Mouse (Mus musculus): ENCODE results near the gene Ptcd3.
"Not testable (repeated sequence)": the region's sequence is repeated elsewhere in the genome, so short reads cannot be mapped to it uniquely, and the experiment has no call there.

Ptcd3 gene

DNA sequence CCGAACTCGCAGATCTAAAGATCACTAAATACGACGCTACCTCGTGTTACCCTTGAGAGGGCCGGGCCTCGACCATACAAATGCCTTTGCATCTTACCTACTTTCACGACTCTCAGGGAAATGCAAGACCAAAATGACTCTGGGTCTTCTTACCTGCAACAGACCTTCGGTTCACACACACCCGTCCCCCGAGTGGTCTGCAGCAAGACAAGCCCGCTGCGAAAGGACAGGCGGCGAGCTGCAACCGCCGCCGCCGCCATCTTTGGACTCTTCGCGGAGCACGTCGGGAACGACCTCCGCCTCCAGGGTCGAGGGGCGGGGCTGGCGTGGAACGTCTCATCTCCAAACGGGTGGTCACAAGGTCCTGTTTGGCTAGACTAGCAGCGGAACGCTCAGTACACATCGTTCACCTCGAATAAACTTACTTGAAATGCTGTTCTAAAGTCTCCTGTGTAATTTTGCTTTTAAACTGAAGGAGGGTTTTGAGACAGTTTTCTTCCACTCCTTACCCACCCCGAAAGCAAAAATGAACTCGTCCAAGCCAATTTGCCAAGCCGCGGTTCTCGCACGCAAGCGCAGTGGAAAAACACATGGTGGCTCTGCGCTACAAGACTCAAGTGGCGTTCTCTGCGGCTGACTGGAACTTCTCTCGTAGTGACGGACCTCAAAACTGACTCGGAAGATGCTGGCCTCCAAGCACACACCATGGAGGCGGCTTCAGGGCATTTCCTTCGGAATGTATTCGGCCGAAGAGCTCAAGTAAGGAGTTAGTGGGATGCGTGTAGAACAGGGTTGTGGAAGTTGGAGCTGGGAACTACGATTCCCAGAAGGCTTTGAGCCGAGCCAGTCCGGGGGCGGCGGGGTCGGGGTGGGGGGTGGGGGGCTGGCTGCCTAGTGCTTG lies at the start of gene Ptcd3, which contains the start of gene Polr1a:
TSS of gene Ptcd3 (minus strand) at position 270 of the 901 bp plus-strand sequence.
TSS of gene Polr1a (plus strand) at position 573 of the 901 bp plus-strand sequence.
- peak; percentile 73 to 86 for DNase-seq (ENCODE audit: low read depth in 1 of 2, low spot score in 2 of 2)

DNA sequence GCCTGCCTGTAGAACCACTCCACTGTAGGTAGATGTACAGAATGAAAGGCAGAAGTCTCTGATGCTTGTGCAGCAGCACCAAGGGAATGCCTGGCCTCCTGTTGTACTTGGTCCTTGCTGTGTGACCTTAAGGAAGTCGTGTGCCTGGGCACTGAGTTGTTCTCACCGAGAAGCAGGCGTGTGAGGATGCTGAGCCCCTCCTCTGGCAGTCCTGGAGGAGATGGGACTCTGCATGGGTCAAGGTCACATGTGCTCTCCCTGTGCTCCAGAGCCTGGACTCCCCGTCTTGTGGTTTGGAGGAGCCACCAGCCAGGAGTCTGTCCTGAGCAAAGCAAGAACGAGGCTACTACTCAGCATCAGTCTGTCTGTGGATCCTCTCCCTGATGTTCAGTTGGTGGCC lies 42.6 kb upstream of the Ptcd3 start:
- DNase-seq (ENCODE audit: low read depth in 1 of 2, low spot score in 2 of 2), result no peak

DNA sequence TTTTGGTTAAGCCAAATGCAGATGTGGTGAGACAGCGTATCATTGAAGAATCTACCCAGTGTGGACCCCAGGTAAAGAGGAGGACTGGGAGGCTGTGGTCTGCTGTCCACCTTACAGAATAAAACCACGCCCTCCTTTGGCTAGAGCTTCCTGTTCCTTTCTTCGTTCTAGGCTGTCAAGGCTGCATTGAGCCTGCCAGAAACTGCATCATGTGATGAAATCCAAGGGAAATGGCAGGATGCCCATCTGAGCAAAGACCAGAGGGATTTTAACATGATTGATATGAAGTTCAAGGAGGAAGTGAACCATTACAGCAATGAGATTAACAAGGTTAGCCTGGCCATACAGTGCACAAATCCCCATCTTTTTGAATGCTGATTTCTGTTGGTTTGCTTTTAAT lies 42.0 kb upstream of the Ptcd3 start:
- DNase-seq (ENCODE audit: low read depth in 1 of 2, low spot score in 2 of 2), result peak in 1 of 2 experiments; percentile 22

DNA sequence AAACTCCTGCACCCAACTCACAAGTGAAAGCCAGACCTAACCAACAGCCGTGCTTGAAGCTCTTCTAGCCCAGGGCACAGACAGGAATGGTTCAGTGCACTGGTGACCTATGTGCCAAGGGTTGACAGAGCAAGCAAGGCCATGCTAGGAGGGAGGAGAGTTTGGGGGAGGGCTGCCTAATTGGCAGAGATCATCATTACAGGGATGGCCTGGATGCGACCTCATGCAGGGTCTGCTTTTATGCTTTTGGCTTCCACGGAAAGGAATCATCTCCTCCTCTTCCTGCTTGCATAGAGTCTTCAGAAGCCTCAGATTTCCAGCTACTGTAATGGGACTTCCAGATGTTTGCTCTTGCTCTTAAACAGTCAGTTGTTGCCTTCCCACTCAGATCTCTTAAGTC lies 41.2 kb upstream of the Ptcd3 start:
- DNase-seq (ENCODE audit: low read depth in 1 of 2, low spot score in 2 of 2), result no peak

DNA sequence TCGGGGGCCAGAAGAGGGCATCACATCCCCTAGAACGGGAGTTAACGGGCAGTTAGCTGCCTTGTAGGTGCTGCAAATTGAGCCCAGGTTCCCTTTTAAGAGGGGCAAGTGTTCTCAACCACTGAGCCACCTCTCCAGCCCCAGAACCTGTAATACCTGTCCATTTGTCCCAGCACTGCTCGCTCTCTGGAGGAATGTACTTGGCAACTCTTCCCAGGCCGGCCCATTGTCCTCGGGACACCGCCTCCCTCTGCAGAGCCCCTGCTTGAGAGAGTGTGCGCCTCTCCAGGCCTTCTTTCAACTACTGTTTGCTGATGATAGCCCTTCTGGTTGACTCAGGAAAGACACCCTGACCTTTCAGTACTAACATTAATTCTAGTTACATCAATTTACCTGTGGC lies 37.6 kb upstream of the Ptcd3 start:
- no peak for DNase-seq (ENCODE audit: low read depth in 1 of 2, low spot score in 2 of 2)

DNA sequence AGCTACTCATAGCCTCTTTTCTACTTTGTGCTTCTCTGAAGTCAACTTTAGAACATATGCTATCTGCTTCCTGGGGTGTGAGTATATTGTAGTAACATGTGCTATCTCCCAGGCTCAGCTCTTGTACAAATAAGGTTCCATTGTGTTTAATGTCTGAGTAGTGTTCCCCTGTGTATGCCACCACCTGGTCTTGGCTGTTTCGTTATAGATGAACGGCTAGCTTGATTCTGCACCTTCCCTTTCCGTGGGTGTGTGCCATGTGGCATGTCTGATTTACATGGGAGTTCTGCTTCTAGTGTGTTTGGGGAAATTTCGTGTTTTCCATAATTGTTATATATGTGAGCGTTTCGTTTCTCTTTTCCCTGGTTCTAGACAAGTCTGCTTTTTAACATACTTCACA lies 36.6 kb upstream of the Ptcd3 start:
- DNase-seq (ENCODE audit: low read depth in 1 of 2, low spot score in 2 of 2), result no peak

DNA sequence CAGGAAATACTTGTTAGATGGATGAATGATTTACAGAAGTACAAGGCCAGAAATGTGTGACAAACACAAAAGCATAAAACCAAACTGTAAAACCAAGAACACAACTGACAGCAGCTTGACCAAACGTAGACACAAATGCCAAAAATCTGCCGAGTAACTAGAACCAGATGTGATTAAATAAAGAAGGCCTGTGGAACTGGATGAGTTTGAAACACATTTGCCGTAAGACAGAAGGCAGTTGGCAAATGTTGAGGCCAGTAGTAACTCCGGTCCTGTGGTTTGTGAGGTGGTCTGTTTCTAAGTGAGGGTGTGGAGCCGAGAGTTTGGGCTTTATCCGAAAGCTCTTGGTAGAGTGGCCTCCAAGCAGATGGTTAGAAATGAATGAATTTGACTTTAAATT lies 32.4 kb upstream of the Ptcd3 start:
- DNase-seq (ENCODE audit: low read depth in 1 of 2, low spot score in 2 of 2), result no peak

DNA sequence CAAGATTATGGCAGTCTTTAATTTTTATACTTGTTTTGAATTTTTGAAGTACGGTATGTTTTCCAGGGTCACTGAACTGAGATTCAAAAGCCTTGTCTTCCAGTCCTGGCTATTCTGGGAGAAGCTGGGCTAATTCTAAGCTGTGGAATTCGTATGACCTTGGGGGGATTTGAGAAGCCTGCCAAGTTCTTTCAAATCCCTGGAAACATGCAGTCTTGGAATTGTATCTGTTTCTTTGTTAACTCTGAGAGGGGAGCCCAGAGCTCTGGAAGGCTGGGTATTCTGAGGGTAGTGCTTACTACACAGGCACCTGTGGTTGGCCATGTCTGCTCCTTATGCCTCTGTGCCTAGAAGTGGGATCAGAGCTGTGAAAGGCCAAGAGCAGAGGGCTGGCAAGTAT lies 27.2 kb upstream of the Ptcd3 start:
- DNase-seq (ENCODE audit: low read depth in 1 of 2, low spot score in 2 of 2), result no peak

DNA sequence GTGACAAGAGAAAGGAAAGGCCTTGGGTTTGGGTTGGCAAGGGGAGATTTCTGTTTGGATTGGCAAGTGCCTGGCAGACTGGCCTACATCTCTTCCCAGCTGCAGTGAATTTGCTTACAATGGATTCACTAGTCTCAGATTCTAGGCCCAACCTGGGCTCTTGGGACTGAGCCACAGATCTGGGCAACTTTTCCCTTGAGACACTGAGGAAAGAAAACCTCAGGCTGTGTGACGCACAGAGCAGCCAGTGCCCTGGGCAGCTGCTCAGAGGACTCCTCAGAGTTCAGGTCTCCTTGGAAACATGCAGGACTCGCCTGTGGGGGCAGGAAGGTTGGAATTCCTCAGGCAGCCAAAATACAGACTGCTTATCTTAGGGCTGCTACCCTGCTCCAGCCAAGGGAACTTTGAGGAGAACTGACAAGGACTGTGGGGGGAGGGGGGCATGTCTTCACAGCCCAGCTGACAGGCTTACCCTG lies 25.6 kb upstream of the Ptcd3 start:
- DNase-seq (ENCODE audit: low read depth in 1 of 2, low spot score in 2 of 2), result no peak

DNA sequence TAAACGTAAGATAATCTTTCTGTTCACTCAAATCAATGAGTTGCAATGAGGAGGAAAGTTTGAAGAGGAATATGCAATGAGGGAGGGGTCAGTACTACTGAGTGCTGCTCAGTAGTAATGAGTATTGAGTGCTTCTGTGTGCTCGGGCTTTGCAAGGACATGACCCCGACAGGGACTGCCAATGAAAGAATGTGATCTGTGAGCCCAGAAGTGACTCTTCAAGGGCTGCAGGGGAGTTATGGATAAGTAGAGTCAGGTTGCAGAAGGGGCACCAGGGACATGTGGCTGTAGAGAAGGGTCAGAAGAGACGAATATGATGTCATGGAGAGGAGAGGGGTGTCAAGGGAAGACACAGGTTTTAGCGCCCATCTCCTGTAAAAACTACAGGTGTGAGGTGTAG lies 23.8 kb upstream of the Ptcd3 start:
- no peak for DNase-seq (ENCODE audit: low read depth in 1 of 2, low spot score in 2 of 2)

DNA sequence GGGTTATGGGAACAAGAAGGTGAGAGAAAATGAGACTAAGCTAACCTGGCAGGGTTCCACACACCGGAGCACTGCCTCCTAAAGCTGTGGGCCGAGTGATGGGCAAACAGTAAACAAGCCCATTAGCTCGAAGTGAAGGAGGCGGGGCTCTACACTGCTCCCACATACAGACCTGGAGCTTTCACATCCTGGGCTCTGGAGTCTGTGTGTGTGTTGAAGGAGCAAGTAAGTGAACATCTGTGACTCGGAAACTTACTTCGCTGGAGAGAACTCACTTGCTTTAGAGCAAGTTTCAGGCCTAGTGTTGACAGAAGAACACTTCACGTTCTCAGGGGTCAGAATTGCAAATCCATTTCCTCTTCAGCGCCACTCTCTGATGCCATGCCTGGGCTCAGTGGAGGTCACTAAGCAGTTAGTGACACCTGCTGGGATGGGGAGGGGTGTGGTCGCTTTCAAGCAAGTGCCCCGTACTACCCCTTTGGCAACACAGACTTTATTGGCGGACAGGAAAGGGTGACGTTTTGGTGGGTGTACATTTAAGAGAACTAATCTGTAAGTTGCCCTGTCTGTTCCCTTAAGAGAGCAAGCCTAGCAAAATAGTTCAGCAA lies 22.4 kb upstream of the Ptcd3 start:
- no peak for DNase-seq (ENCODE audit: low read depth in 1 of 2, low spot score in 2 of 2)

DNA sequence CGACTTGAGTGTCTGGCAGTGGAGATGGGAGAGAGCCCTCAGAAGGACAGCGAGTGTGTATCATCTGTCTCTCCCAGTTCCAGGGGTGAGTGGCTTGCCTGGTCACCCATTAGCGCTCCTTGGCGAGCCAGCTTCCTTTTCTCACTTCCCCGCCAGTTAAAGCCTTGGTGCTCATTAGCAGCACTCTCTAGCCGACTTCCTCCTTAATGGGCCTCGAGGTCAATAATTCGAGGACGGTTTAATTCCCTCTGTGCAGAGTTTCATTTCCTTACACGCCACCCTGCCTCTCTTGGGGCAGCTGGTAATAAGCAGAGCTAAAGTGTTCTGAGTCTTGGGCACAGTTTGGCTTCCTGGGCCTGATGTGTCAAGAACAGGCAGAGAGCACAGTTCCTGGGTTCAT lies 21.5 kb upstream of the Ptcd3 start:
- DNase-seq (ENCODE audit: low read depth in 1 of 2, low spot score in 2 of 2), result peak; percentile 74 to 80

DNA sequence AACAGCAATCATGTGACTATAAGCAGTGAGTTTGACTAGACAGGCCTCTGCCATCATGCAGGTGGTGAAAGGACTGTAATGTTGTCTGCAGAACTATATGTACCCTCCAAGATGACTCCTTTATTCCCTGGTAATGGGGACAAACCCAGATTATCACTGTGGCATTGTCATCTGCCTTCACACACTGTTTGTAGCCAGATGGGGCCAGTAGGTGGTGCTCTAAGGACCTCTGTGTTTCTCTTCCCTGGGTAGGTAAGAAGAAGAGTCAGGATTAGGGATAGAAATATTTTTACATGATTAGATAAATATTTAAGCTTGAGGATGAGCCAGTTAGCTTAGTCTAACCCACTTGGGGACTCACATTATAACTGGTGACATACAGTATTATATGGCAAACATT lies 19.4 kb upstream of the Ptcd3 start:
- DNase-seq (ENCODE audit: low read depth in 1 of 2, low spot score in 2 of 2), result no peak

DNA sequence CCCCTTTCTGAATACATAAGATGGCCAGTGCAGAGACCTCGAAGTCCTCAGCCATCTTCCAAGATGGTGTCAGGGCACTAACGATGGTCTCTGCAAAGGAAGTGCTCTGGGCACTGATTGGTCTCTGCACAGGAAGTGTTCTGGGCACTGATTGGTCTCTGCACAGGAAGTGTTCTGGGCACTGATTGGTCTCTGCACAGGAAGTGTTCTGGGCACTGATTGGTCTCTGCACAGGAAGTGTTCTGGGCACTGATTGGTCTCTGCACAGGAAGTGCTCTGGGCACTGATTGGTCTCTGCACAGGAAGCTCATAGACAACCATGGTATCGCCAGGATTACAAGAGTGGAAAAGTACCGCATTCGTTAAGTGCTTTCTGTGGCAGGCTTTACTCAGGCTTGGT lies 16.7 kb upstream of the Ptcd3 start:
- DNase-seq (ENCODE audit: low read depth in 1 of 2, low spot score in 2 of 2), result not testable (repeated sequence)

DNA sequence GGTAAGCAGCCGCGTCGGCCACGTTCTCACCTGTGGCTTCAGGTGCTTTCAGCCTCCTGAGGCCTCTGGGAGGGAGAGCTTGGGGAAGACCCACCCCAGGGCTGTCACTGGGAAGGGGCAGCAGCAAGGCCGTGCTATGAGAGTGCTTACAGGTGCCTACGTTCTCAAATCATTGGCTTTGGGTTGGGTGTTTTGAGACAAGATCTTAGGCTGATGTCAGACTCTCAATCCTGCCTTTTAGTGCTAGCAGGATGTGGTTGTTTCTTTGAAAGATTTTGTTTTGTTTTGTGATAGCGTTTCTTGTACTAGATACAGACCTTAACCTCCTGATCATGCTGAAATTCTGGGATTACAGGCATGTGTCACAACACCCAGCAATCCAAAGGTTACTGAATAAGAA lies 12.2 kb upstream of the Ptcd3 start:
- no peak for DNase-seq (ENCODE audit: low read depth in 1 of 2, low spot score in 2 of 2)

DNA sequence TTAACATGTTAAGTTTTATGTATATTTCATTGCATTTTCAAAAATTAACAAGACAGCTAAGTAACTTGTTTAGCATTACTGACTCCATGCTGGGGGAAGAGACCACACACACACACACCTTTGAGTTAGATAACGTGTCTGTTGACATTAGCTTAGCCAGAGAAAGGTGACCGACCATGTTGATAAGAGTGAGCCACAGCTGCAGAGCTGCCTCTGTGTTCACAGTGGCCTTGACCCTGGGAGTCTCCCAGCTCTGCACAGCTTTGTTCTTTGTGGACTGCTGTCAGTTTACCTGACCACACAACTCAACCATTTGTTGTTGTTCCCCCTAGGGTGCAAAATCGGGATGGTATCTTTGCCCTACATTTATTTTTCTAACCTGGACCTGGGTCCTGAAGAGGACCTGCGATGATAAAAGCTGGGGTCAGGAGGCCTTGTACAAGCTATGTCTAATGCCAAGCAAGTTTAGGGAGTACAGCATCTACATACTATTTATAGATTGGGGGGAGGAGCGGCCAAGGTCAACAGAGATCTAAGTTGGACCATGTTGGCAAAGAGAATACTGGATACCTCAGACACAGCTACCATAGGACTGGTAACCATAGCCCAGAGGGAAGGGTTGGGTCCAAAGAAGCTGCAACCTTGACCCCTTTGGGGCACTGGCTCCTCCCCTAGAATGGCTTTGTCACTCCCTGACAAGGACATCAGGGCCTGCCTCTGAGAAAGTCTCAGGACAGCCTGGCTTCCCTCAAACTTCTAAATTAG lies 3.3 kb upstream of the Ptcd3 start:
- DNase-seq (ENCODE audit: low read depth in 1 of 2, low spot score in 2 of 2), result no peak

DNA sequence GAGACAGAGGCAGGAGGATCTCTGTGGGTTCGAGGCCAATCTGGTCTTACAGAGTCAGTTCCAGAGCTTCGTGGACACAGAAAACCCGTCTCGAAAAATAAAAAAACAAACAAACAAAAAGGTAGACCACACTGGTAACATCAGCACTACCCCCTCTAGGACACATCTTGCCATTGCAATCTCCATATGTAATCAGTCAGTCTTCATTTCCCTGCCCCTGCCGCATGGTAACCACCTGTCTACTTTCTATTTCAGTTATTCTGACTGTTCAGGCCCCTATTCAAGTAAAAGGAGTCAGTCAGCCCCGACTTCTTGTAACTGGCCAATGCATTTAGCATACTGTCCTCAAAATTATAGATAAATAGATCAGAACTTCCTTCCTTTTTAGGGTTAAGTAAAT lies 1.3 kb upstream of the Ptcd3 start:
- DNase-seq (ENCODE audit: low read depth in 1 of 2, low spot score in 2 of 2), result no peak

DNA sequence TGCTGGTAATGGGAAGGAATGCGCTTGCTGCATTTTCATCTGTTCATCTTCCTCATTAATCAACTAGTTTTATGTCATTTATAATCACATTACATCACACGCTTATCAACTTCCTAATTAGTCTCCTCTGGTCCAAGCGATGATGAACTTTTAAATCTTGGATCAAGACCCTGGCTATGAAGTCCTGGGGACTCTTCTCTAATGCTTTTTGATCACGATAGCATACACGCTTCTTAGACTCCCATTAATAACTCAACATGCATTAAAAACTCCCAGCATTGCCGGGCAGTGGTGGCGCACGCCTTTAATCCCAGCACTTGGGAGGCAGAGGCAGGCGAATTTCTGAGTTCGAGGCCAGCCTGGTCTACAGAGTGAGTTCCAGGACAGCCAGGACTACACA lies 834 bp upstream of the Ptcd3 start:
- no peak for DNase-seq (ENCODE audit: low read depth in 1 of 2, low spot score in 2 of 2)

DNA sequence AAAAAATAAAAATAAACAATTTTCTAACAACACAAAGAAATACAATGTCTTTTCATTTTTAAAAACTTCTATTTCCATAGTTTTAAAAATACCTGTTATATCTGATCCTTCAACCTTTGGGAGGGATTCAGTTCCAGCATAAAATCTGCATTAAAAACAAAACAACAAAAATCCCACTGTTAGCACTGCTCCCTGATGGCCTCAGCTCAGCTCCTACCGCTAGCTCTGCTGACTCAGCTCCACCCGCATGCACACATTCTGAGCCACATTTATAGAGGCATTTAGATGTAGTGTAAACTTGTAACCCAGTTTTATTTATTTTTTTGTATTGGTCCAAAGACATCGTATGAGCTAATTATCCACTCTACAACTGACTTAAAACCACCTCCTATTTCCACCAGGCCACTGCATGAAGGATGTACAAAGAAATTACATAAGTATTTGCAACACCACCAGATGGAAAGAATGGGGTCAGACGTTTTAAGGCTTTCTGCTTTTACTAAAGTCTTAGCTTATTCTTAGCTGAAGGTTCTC lies 781 bp downstream of the Ptcd3 start:
- DNase-seq (ENCODE audit: low read depth in 1 of 2, low spot score in 2 of 2), result no peak

DNA sequence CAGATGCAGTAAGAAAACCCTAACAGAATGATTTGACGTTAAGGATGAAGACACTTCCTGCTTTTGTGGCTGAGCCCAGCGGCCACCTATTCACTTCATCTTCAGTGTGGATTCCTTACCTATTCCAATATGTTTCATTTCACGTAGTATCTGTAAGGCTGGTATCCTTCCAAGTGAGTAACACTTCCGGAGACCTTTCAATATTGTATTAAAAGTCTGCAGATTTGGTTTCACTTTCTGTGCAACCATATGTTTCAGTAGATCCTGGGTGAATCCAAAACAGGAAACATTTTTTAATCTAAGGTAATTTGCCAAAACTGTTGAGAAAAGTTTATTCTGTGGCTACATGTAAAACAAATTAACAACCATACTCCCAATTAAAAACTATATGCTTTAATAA lies 15.3 kb downstream of the Ptcd3 start:
- DNase-seq (ENCODE audit: low read depth in 1 of 2, low spot score in 2 of 2), result no peak

DNA sequence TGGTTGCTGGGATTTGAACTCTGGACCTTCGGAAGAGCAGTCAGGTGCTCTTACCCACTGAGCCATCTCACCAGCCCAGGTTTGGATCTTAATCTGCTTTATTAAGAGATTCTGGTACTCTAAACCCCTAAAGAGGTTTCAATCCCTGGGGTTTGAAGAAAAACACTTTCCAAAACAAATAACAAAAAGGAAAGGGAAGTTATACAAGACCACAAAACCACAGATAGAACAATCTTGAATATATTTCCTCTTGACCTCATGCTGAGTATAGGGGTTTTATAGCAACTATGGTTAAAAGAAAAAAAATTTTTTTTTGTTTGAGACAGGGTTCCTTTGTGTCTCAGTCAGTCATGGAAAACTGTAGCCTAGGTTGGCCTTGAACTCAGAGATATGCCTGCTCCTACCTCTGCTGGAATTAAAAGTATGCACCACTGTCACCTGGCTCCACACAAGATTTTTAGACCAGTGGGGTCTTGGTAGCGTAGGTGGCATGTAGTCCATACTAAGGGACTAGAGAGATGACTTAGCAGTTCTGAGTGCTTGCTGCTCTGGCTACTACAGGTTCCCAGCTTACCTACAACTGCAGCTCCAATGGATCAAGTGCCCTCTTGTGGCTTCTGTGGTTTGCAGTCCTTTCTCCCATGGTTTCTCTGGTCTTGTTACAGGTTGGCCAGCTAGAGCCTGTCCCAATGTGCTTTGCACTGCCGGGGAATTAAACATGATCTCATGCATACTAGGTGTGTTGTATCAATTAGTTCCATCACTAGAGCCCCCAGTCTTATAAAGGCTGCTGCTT lies 30.4 kb downstream of the Ptcd3 start:
- no peak for DNase-seq (ENCODE audit: low read depth in 1 of 2, low spot score in 2 of 2)
